Mouse (Mus musculus) limb, embryonic 10.5 days (tissue): ENCODE results near the gene Csf3. TPM values are rescaled to one million over a fixed set of nuclear protein-coding genes. Genes with fewer than 3 reads are reported as not detected.
"Not testable (repeated sequence)": the region's sequence is repeated elsewhere in the genome, so short reads cannot be mapped to it uniquely, and the experiment has no call there.

Experiments
- DNase-seq: peaks from one replicate; pipeline ENCODE4 v3.0.0-alpha.2; 2017; ENCODE audit warnings: low spot score
- H3K27ac ChIP-seq: fragments of 300-500 bp; sonication (generic); 2 replicates; pipeline ENCODE4 v1.5.1; 2016; ENCODE audit warnings: mild to moderate bottlenecking
- H3K27me3 ChIP-seq: fragments of 300-500 bp; sonication (generic); 2 replicates; pipeline ENCODE4 v1.6.1; 2016; ENCODE audit warnings: low read depth, mild to moderate bottlenecking; ENCODE audit not compliant: poor library complexity, severe bottlenecking
- H3K36me3 ChIP-seq: fragments of 300-500 bp; sonication (generic); 2 replicates; pipeline ENCODE4 v1.6.1; 2016; ENCODE audit warnings: mild to moderate bottlenecking, moderate library complexity
- H3K4me1 ChIP-seq: fragments of 300-500 bp; sonication (generic); 2 replicates; pipeline ENCODE4 v1.6.1; 2016
- H3K4me3 ChIP-seq: fragments of 300-500 bp; sonication (generic); 2 replicates; pipeline ENCODE4 v1.5.1; 2016; ENCODE audit warnings: mild to moderate bottlenecking, moderate library complexity
- H3K9me3 ChIP-seq: fragments of 300-500 bp; sonication (generic); replicated peaks from 2 replicates; pipeline ENCODE4 v1.6.1; 2016; ENCODE audit warnings: mild to moderate bottlenecking
- WGBS: fragments of 180-500 bp; shearing (Covaris S2); methylation state at CpG from one replicate; pipeline ENCODE4 v1.1.7; 2016; 5-methylcytosine and 5-hydroxymethylcytosine counted together
- polyA plus RNA-seq: library from polyadenylated mRNA; unstranded; fragments of >200 nt; fragmentation: Nextera tagmentation; extraction: Ambion mirVana; gene quantifications from 2 replicates; pipeline ENCODE4 v1.2.1, GENCODE M21; 2016

The Csf3 gene
- not detected in 2 replicates for polyA plus RNA-seq

DNA sequence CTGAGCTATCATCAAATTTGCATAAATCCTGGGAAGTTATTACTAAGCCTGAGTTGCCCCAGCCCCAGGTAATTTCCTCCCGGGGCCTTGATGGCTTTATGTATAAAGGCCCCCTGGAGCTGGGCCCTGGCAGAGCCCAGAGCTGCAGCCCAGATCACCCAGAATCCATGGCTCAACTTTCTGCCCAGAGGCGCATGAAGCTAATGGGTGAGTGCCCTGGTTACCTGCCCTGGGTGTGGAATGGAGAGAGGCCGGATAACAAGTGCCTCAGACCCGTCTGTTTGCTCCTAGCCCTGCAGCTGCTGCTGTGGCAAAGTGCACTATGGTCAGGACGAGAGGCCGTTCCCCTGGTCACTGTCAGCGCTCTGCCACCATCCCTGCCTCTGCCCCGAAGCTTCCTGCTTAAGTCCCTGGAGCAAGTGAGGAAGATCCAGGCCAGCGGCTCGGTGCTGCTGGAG is at the start of gene Csf3:
Gene Csf3, plus strand, starts transcription at position 51 of the 458 bp plus-strand sequence.
- Histone ChIP-seq H3K9me3 (no peaks in the 10 kb centered on the region), H3K27me3 (peaks cover 22% of the 10 kb centered on the region; the same call in 1 of the 2 replicates), H3K27ac (peak within 1 kb of the TSS; percentile 21; the same call in 1 of the 2 replicates), H3K4me3 (no peak within 1 kb of the TSS), H3K4me1 (peaks cover 28% of the 10 kb centered on the region), H3K36me3 (peaks cover 37% of the 10 kb centered on the region)
- 42% methylated on average over 10 of the region's 10 CpGs for WGBS
- DNase-seq = no peak

DNA sequence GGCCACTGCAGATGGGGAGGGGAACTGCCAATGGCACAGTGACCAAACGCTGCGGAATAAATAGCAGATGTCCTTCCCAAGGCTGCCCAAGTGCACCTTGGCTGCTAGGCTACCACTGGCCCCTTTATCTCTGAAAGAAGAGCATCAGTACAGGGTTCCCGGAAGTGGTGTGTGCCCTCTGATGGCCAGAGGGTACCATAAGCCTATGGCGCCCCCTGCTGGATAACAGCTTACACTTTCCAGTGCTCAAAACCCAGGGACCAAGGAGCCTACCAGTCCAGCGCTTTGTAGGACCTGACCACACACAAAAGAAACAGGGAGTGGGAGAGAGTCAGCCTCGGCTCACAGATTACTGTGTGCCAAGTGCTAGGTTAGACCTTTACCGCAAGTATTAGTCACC is 46.0 kb upstream of the Csf3 start:
- peaks cover 17% of the 10 kb centered on the region; the same call in 1 of the 2 replicates for H3K27me3 ChIP-seq
- peak; percentile 66 for DNase-seq
- H3K9me3 ChIP-seq, H3K4me3 ChIP-seq, H3K4me1 ChIP-seq, H3K36me3 ChIP-seq, H3K27ac ChIP-seq: not testable (repeated sequence)
- 16% methylated on average over 7 of the region's 7 CpGs for WGBS

DNA sequence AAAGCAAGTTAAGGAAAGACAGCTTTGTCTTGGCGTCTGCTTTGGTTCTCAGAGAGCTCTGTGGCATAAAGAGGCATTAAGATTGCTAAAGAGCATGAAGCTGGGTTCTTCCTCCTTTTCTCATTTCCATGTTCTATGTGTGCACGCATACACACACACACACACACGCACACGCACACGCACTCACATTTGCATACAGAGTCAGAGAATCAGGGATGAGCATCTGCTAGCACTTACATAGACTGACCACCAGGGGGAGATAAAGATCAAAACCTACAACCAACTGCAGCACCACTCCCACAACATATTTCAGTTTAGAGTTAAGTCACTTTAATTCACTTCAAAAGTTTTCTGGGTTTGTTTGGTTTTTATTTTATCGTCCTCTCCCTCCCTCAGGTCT is 40.5 kb upstream of the Csf3 start:
- H3K9me3 ChIP-seq = no peaks in the 10 kb centered on the region
- 13% methylated on average over 6 of the region's 6 CpGs for WGBS
- no peaks in the 10 kb centered on the region for H3K4me1 ChIP-seq
- H3K27ac ChIP-seq = no peak overlapping the region
- no peak overlapping the region for H3K4me3 ChIP-seq
- peaks cover 19% of the 10 kb centered on the region; the same call in 1 of the 2 replicates for H3K27me3 ChIP-seq
- H3K36me3 ChIP-seq = no peaks in the 10 kb centered on the region
- DNase-seq = peak; percentile 34

DNA sequence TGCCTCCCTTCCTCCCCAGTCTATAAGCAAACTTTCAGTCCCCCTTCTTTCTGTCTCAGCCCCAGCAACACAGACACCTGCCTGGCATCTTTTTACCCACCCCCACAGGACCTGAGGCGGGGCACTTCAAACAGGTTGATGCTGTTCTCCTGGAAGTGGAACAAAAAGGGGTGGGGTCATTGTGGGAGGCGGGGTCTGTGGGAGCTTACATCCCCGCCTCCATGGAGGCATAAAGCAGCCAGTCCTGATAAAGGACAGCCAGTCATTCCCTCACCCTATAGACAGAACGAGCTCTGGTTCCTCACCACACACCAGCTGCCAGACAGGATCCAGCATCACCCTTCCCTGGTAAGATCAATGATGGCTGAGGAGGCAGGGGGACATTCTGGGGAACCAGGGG is 37.0 kb upstream of the Csf3 start, which contains the start of gene Gsdma:
Gene Gsdma, plus strand, starts transcription at position 261 of the 400 bp plus-strand sequence.
- WGBS = 27% methylated on average over 4 of the region's 4 CpGs
- Histone ChIP-seq H3K4me3 (no peak within 1 kb of the TSS), H3K36me3 (no peaks in the 10 kb centered on the region), H3K27me3 (peaks cover 48% of the 10 kb centered on the region), H3K4me1 (no peaks in the 10 kb centered on the region), H3K9me3 (no peaks in the 10 kb centered on the region), H3K27ac (no peak within 1 kb of the TSS)
- DNase-seq = no peak

DNA sequence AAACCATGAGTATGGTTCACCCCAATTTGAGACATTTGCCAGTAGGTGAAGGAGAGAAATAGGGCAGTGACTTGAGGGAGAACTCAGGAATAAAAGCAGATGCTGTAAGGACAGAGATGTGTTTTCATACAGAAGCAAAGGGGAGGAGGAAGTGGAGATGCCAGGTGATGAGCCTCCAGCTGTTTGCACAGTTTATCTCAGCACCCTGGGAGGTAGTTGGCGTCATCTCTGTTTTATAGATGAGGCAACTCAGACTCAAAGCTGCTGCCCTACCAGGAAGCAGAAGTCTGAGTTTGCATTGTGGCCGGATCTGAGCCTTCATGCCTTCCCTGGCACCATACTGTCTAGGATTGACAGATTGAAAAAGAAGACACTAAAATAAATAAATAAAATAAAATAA is 32.1 kb upstream of the Csf3 start:
- WGBS = 67% methylated on average over 2 of the region's 2 CpGs

DNA sequence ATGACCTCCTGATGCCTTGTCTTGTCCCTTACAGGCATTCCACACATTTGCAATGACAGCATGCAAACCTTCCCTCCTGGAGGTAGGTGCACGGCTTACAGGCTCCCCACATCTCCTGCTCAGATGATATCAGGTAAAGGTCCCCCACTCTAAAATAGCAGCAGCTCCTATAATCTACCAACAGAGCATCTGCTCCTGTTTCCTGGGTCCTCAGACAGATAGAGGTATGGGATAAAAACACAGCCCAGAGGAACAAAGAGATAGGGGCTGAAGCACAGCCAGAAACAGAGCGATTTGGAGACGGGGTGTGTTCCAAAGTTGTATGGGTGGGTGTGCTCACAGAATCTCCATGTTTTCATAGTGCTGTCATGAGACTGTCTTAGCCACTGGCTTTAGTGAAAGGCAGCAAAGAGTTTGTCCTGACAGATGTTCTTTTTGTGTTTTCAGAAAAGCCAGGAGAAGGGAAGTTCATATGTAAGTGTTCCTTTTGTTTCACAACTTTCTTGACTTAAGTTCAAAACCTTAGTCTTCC is 29.7 kb upstream of the Csf3 start:
- H3K36me3 ChIP-seq = no peaks in the 10 kb centered on the region
- no peaks in the 10 kb centered on the region for H3K4me1 ChIP-seq
- no peaks in the 10 kb centered on the region for H3K9me3 ChIP-seq
- 78% methylated on average over 3 of the region's 3 CpGs for WGBS
- H3K27ac ChIP-seq = no peak overlapping the region
- H3K27me3 ChIP-seq = peaks cover 44% of the 10 kb centered on the region
- no peak overlapping the region for H3K4me3 ChIP-seq
- DNase-seq = no peak

More for the DNA sequence above, 32.1 kb upstream of the Csf3 start:
- no peaks in the 10 kb centered on the region for H3K9me3 ChIP-seq
- H3K27me3 ChIP-seq = peaks cover 54% of the 10 kb centered on the region
- H3K27ac ChIP-seq = no peak overlapping the region
- H3K4me3 ChIP-seq = no peak overlapping the region
- H3K4me1 ChIP-seq = no peaks in the 10 kb centered on the region
- DNase-seq = no peak
- no peaks in the 10 kb centered on the region for H3K36me3 ChIP-seq

DNA sequence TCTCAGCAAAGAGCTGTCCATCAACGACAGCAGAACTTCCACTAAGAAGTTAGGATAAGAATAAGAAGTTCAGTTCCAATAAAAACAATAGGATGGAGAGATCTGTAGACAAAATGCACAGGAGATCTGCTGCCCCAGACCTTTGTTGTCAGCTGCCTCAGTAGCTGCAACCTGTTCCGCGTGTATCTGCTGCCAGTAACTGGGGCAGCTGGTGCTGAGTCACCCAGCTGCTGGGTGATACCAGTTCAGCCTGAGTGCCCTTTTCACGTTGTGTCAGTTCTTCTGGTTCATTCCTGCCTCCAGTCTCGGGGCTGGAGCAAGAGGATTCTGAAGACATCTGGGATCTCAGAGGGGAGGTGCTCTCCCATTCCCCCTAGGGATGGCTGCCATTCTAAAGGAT is 29.2 kb upstream of the Csf3 start:
- Histone ChIP-seq H3K27me3 (peaks cover 39% of the 10 kb centered on the region), H3K4me3 (no peak overlapping the region), H3K9me3 (no peaks in the 10 kb centered on the region), H3K4me1 (no peaks in the 10 kb centered on the region), H3K27ac (no peak overlapping the region), H3K36me3 (no peaks in the 10 kb centered on the region)
- no peak for DNase-seq
- 59% methylated on average over 5 of the region's 5 CpGs for WGBS

DNA sequence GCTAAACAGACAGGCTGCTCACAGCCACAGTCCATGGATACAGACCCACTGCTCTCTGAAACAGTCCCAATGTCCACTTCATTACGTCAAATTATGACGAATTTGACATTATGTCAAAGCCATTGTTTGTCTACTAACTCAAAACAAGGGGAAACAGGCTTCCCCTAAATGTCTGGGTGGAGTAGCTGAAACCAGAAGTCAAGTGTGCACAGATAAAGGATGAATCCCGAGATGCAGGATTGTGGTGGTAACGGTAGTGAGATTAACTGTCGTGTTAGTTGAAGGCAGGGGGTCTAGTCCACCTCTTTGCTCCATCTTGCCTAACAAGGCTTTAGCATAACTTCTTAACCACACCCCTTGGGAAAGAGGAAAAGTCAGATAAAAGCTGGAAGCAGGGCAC is 28.6 kb upstream of the Csf3 start:
- no peak for DNase-seq
- Histone ChIP-seq H3K4me1 (no peaks in the 10 kb centered on the region), H3K27ac (no peak overlapping the region), H3K27me3 (peaks cover 32% of the 10 kb centered on the region), H3K4me3 (no peak overlapping the region), H3K36me3 (no peaks in the 10 kb centered on the region), H3K9me3 (no peaks in the 10 kb centered on the region)
- 93% methylated on average over 5 of the region's 5 CpGs for WGBS

DNA sequence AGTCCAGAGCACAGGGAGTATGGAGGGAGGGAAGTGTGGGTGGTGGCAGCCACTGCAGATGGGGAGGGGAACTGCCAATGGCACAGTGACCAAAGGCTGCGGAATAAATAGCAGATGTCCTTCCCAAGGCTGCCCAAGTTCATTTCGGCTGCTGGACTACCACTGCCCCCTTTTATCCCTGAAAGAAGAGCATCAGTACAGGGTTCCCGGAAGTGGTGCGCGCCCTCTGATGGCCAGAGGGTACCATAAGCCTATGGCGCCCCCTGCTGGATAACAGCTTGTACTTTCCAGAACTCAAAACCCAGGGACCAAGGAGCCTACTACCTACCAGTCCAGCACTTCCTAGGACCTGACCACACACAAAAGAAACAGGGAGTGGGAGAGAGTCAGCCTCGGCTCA is 27.9 kb upstream of the Csf3 start:
- not testable (repeated sequence) for H3K4me3 ChIP-seq, H3K9me3 ChIP-seq, H3K4me1 ChIP-seq, H3K27ac ChIP-seq, H3K36me3 ChIP-seq
- DNase-seq = peak; percentile 68
- WGBS = 7% methylated on average over 6 of the region's 7 CpGs
- peaks cover 26% of the 10 kb centered on the region for H3K27me3 ChIP-seq

DNA sequence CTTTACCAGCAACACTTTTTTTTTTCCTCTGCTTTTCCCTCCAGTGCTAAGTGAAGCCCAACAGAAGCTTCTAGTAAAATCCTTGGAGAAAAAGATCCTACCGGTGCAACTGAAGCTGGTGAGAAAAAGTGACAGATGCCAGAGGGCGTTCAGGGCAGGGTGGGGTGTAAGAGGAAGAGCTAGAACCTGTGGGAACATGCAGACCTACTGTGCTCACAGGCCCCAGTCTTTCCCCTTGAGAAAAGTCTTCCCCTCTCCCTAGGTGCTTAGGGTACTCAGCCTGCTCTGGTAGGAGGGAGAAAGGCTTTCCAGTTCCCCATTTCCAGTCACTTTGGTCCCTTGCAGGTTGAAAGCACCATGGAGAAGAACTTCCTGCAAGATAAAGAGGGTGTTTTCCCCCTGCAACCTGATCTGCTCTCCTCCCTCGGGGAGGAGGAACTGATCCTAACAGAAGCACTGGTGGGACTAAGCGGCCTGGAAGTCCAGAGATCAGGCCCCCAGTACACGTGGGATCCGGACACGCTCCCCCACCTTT is 25.2 kb upstream of the Csf3 start:
- Histone ChIP-seq H3K36me3 (no peaks in the 10 kb centered on the region), H3K4me3 (no peak overlapping the region), H3K9me3 (no peaks in the 10 kb centered on the region), H3K4me1 (no peaks in the 10 kb centered on the region), H3K27ac (no peak overlapping the region), H3K27me3 (0 out of 2 replicates have a peak, but pooled peaks cover 7% of the 10 kb centered on the region)
- DNase-seq = no peak
- WGBS = 46% methylated on average over 7 of the region's 7 CpGs

DNA sequence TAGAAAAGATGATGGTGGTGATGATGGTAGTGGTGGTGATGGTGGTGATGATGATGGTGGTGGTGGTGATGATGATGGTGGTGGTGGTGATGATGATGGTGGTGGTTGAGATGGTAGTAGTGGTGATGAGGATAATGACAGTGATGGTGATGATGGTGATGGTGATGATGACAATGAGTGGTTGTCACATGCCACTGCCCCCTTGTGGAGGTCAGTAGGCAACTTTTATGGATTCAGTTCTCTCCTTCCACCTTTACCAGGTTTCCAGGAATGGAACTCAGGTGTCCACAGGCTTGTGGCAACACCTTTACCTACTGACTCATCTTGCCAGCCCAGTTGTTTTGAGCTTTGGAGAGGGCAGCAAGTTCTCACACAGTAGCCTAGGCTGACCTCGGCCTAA is 21.0 kb upstream of the Csf3 start:
- no peak for DNase-seq
- no peak overlapping the region for H3K27ac ChIP-seq
- 98% methylated on average over 1 of the region's 1 CpGs for whole genome bisulfite sequencing
- H3K4me3 ChIP-seq = no peak overlapping the region
- H3K36me3 ChIP-seq = peaks cover 6% of the 10 kb centered on the region
- H3K9me3 ChIP-seq = no peaks in the 10 kb centered on the region
- H3K27me3 ChIP-seq = no peaks in the 10 kb centered on the region
- H3K4me1 ChIP-seq = peaks cover 14% of the 10 kb centered on the region

DNA sequence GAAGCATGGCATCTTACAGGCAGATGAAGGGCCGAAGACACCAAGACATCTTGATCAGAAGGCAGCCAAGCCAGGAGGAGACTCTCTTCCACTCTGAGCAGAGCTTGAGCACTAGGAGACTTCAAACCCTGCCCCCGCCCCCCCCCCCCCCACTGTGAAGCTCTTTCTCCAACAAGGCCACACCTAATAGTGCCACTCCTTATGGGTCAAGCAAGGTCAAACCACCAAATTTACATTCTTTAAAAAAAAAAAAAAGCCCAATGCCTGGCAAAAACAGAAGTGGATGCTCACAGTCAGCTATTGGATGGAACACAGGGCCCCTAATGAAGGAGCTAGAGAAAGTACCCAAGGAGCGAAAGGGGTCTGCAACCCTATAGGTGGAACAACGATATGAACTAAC is 20.5 kb upstream of the Csf3 start:
- H3K4me1 ChIP-seq = peaks cover 14% of the 10 kb centered on the region
- 86% methylated on average over 4 of the region's 4 CpGs for WGBS
- not testable (repeated sequence) for H3K27ac ChIP-seq

DNA sequence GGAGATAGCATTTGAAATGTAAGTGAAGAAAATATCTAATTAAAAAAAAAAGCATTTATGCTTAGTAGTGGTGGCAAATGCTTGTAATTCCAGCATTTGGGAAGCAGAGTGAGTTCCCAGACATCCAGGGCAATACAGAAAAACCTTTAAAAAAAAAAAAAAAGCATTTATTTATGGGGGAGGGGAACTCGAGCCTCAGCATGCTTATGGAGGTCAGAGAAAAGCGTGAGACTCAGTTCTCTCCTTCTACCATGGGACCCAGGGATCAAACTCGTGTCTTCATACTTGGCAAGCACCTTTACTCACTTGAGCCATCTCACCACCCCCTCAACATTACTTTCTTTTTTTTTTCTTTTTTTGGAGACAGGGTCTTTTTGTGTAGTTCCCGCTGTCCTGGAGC is 19.9 kb upstream of the Csf3 start:
- 80% methylated on average over 4 of the region's 4 CpGs for WGBS
- no peak overlapping the region for H3K27ac ChIP-seq

More for the DNA sequence above, 20.5 kb upstream of the Csf3 start:
- H3K27me3 ChIP-seq, H3K9me3 ChIP-seq, DNase-seq, H3K4me3 ChIP-seq: not testable (repeated sequence)
- peaks cover 11% of the 10 kb centered on the region for H3K36me3 ChIP-seq

More for the DNA sequence above, 19.9 kb upstream of the Csf3 start:
- H3K4me3 ChIP-seq = no peak overlapping the region
- DNase-seq = no peak
- no peaks in the 10 kb centered on the region for H3K27me3 ChIP-seq
- H3K36me3 ChIP-seq = peaks cover 17% of the 10 kb centered on the region
- H3K9me3 ChIP-seq = no peaks in the 10 kb centered on the region
- peaks cover 14% of the 10 kb centered on the region for H3K4me1 ChIP-seq
